Mouse (Mus musculus): ENCODE data around the gene Vmn1r107.
"Not testable (repeated sequence)": the region's sequence is repeated elsewhere in the genome, so short reads cannot be mapped to it uniquely, and the experiment has no call there.

GRCm38 (mm10) chr7:20703116-20703515 lies 34.4 kb downstream of the Vmn1r107 start, which contains the start of gene Vmn1r111:
- TF ChIP-seq GATA1 (IDR thresholded peaks at IDR 0.05; ENCODE audit: borderline replicate concordance, low read length); FLI1 (IDR thresholded peaks at IDR 0.05; ENCODE audit: low read length): not testable (repeated sequence)

All from megakaryocyte, embryonic 14.5 days (primary cell).